Mouse (Mus musculus) adrenal gland, adult 8-10 months (tissue): Measurements from ENCODE around the gene Akap13. TPM values are rescaled to one million over a fixed set of nuclear protein-coding genes. Genes with fewer than 3 reads are reported as not detected.
"Not testable (repeated sequence)": the region's sequence is repeated elsewhere in the genome, so short reads cannot be mapped to it uniquely, and the experiment has no call there.

Source experiments
- DNase-seq: peaks from one replicate; pipeline ENCODE4 v3.0.0; 2022
- total RNA-seq, 4 experiments: library from RNA; stranded (reverse); gene quantifications; 2 replicates each; pipeline ENCODE4 v1.2.4; 2022

Akap13 gene
- total RNA-seq, 4 experiments from 2014 or later, result 52.8 to 141 (median 95.6) TPM

DNA sequence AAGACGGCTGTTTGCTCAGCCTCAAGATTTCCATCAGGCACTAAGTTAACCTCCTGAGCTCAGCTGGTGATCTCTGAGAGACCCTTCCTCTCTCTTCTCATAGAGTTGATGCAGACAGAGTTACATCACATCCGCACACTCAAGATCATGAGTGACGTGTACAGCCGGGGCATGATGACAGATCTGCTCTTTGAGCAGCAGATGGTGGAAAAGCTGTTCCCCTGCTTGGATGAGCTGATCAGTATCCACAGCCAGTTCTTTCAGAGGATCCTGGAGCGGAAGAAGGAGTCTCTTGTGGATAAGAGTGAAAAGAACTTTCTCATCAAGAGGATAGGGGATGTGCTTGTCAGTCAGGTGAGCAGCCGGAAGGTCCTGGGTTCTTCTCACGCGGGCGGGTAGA, 271.5 kb downstream of the Akap13 start:
- DNase-seq, result no peak

- DNase-seq, result no peak
Measured at GRCm38 (mm10) chr7:75729652-75730051, 274.3 kb downstream of the Akap13 start.

DNA sequence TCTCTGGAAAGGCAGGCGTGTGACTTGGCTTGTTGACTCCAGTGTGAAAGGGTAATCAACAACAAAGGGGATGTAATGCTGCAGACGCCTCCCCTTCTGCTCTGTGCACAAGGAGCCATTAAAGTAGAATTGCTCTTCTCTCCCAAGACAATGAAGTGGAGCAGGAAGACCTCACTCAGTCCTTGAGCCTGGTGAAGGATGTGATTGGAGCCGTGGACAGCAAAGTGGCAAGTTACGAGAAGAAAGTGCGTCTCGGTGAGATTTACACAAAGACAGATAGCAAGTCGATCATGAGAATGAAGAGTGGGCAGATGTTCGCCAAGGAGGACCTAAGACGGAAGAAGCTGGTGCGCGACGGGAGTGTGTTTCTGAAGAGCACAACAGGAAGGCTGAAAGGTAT, 274.9 kb downstream of the Akap13 start:
- DNase-seq, result no peak

GRCm38 (mm10) chr7:75731951-75732350, 276.6 kb downstream of the Akap13 start:
- DNase-seq, result no peak

GRCm38 (mm10) chr7:75733166-75733565, 277.8 kb downstream of the Akap13 start:
- no peak for DNase-seq

DNA sequence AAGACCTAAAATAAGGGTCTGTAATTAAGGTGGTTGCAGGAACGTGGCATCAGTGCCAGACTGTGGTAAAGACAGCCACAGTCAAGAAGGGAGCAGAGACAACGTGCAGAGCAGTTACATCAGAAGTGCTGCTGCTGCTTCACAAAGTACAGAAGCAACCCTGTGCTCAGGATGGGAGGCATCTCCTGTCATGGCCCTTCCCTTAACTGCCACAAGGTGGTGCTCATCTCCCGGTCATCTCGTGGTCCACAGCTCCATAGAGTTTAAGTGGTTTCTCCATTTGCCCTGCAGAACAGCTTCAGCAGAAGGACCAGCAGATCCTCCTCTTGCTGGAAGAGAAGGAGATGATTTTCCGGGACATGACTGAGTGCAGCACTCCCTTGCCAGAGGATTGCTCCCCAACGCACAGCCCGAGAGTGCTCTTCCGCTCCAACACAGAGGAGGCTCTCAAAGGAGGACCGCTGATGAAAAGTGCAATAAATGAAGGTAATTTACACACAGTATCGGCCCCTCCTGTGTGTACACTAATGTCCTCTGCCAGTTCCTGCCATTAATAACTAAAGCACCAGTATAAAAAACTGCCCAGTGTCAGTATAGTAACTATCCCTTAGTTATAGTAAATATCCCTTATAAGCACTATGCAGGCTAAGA, 283.9 kb downstream of the Akap13 start:
- DNase-seq, result peak; percentile 37

GRCm38 (mm10) chr7:75744528-75744927, 289.2 kb downstream of the Akap13 start:
- no peak for DNase-seq

DNA sequence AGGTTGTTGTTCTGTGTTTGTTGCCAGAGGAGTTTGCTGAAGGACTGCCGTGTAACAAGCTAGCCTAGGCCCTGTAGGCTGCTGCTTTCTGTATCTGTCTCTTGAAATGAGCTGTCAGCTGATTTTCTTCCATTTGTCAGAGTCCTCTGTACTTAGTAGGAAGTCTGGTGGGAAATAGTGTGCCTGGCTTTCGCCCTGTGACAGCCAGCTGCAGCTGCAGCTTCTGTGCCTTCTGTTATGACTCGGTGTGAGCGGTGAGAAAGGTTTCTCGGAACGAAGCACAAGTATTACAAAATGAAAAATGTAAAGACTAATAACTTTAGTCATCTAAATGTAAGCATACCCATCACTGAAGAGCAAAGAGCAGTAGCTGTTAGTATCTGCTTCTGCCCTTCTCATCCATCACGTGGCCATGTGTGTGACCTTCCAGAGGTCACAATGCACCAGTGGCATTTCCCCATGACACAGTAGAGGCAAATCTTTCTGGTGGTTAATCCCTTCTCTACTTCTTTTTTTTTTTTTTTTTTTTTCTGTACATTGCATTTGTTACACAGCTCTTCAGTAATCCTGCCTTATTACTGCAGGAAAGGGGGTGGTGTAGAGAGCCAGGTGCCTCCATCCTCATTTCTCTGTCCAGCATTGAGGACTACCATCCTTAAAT, 289.8 kb downstream of the Akap13 start:
- DNase-seq, result no peak

GRCm38 (mm10) chr7:75745969-75746368, 290.6 kb downstream of the Akap13 start:
- DNase-seq, result not testable (repeated sequence)

- no peak for DNase-seq
Measured at GRCm38 (mm10) chr7:75750581-75750980, 295.2 kb downstream of the Akap13 start.

- DNase-seq, result no peak
Measured at GRCm38 (mm10) chr7:75751161-75751803, 295.9 kb downstream of the Akap13 start.

GRCm38 (mm10) chr7:75752442-75753191, 297.3 kb downstream of the Akap13 start:
- DNase-seq, result no peak

GRCm38 (mm10) chr7:75753192-75753783, 298.0 kb downstream of the Akap13 start:
- no peak for DNase-seq

DNA sequence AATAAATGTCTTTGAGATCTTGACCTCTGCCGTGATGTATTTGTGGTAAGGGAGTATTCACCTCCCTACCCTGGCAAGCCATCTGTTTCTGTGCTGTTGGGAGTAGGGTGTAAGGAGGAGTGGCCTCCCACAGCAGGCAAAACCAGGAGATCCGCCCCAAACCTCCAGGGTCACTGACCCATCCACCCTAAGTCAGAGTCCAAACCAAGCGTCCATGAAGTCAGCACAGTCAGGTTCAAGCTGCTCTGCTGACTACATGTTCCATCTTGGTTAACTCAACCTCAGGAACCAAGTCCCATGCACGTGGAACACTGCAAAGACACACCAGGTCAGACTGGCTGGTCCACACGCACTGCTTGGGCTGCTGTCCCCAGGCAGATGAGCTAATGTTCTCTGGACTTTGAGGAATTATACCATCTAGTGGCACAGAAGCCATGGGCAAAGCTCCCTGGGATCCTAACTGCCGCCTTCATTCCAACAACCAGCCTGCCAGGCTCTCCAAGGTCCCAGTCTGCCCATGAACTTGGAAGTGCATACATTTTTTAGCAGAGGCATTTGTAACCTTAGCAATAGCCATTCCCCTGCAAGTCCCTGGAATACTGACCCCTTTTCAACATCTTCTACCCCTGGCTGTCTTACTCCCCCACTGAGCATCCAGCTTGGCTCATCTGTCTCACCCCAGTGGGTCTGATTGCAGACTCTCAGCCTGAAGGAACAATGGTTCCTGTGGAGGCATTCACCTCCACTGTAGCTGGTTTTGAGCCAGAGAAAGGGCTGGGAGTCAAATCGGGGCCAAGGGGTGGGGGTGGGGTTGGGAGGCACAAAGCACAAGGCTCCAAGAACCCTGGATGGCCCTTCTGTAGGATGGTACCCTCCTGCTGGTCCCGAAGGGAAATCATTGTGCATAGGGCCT, 299.5 kb downstream of the Akap13 start:
- no peak for DNase-seq

GRCm38 (mm10) chr7:75755861-75756449, 300.6 kb downstream of the Akap13 start:
- DNase-seq, result no peak

- DNase-seq, result no peak
Measured at GRCm38 (mm10) chr7:75759992-75760514, 304.7 kb downstream of the Akap13 start.

DNA sequence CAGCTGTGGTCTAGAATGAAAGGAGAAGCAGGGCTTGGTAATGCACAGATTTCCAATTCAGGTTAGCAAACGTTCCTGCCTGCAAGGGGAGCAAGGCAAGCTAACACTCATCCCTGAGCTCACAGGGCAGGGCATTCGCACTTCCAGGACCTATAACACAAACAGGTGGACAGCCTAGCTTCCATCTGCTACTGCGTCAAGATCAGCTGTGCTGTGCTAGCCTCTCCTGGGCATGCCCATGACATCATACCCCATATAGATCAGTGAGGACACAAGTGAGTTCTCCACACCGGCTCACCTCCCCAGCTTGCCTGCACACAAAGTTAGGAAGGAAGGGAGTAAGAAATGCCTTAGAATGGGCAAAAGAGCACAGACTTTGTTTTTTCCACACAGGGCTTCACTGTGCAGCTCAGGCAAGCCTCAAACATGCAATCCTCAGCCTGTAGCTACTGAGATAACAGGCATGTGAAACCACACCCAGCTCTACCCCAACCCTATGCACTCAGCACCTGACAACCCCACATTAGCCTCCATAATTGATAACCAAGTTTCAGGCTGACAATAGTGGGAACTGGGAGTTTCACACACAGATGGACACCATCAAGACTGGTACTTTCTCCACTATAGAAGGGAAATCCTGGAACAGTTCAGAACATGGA, 305.5 kb downstream of the Akap13 start:
- not testable (repeated sequence) for DNase-seq

DNA sequence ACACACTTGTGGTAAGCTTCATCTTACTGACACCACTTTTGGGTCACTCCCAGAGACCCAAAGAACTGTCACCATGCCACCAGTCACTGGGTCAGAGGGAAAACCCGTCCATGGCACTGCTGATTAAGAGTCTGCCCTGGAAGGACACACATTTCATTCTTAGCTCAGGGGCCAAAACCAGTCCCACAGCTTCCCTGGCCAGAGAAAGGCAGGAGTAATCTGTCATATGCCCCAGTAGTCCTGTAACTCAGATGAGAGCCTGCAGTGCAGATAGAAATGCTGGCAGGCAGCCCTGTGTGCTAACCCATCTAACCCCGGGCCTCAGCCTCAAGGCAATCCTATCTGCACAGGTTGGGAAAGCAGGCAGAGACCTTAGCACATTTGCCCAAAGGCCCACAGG, 306.9 kb downstream of the Akap13 start:
- not testable (repeated sequence) for DNase-seq

DNA sequence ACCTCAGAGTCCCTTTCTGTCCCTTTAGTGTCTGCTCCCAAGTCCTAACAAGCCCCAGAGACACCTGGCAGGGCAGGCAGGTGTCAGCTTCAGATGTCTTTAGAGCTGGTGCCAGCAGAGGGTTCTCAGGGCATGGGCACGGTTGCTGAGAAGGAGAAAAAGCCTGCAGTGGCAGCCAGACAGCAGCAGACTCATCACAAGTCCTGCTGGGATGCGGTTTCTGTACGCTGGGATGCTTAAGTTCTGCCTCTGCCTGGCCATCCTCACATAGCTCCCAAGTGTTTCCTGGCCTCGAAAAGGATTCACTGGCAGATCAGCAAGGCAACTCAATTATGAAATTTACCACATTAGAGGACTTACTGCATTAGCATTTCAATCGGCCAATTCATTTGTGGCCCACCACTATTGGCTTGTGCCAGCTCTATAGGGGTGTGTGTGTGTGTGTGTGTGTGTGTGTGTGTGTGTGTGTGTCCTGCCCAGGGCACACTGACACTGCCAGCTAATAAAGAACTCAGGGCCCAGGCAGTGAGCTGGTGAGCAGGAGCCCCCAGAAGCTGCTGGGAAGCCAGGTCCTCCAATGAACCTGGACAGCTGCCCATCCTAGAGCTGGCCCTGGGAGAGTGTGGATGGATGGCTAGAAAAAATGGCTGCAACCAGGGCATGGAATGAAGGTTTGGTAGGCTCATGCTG, 311.9 kb downstream of the Akap13 start:
- not testable (repeated sequence) for DNase-seq

- DNase-seq, result no peak
Measured at GRCm38 (mm10) chr7:75768169-75768568, 312.8 kb downstream of the Akap13 start.
